Mouse (Mus musculus) neural tube, embryonic 13.5 days (tissue): Measurements from ENCODE around the gene Rnh1. TPM values are rescaled to one million over a fixed set of nuclear protein-coding genes. Genes with fewer than 3 reads are reported as not detected.

Experiments used
- ATAC-seq: fragments of 200-750 bp; cut with Nextera tagmentation; 2 replicates; pipeline ENCODE4 v1.8.0; 2017; ENCODE audit warnings: low read depth, mild to moderate bottlenecking, moderate TSS enrichment, moderate library complexity
- H3K27ac ChIP-seq: fragments of 300-500 bp; sonication (generic); replicated peaks from 2 replicates; pipeline ENCODE4 v1.5.1; 2015; ENCODE audit warnings: moderate library complexity, mild to moderate bottlenecking, inconsistent platforms
- H3K27me3 ChIP-seq: fragments of 300-500 bp; sonication (generic); 2 replicates; pipeline ENCODE4 v1.6.1; 2015; ENCODE audit warnings: mild to moderate bottlenecking, inconsistent platforms
- H3K36me3 ChIP-seq: fragments of 300-500 bp; sonication (generic); 2 replicates; pipeline ENCODE4 v1.6.1; 2015; ENCODE audit warnings: mild to moderate bottlenecking, inconsistent platforms
- H3K4me1 ChIP-seq: fragments of 300-500 bp; sonication (generic); replicated peaks from 2 replicates; pipeline ENCODE4 v1.6.1; 2015; ENCODE audit warnings: inconsistent platforms
- H3K4me2 ChIP-seq: fragments of 300-500 bp; sonication (generic); 2 replicates; pipeline ENCODE4 v1.6.1; 2015; ENCODE audit warnings: inconsistent platforms, mild to moderate bottlenecking, moderate library complexity
- H3K4me3 ChIP-seq: fragments of 300-500 bp; sonication (generic); 2 replicates; pipeline ENCODE4 v1.5.1; 2015; ENCODE audit warnings: mild to moderate bottlenecking, inconsistent platforms
- H3K9ac ChIP-seq: fragments of 300-500 bp; sonication (generic); 2 replicates; pipeline ENCODE4 v1.6.1; 2015; ENCODE audit warnings: moderate library complexity, mild to moderate bottlenecking, inconsistent platforms
- H3K9me3 ChIP-seq: fragments of 300-500 bp; sonication (generic); 2 replicates; pipeline ENCODE4 v1.6.1; 2016; ENCODE audit warnings: inconsistent platforms
- WGBS: fragments of 180-500 bp; shearing (Covaris S2); methylation state at CpG from one replicate; pipeline ENCODE4 v1.1.7; 2015; 5-methylcytosine and 5-hydroxymethylcytosine counted together
- polyA plus RNA-seq: library from polyadenylated mRNA; unstranded; fragments of >200 nt; fragmentation: Nextera tagmentation; extraction: Ambion mirVana; gene quantifications from 2 replicates; pipeline ENCODE4 v1.2.1, GENCODE M21; 2015

Rnh1 gene
- polyA plus RNA-seq: 52.4 and 57.5 TPM in 2 replicates

- ATAC-seq: peak; percentile 97
- Histone ChIP-seq H3K4me2 (peak within 1 kb of the TSS; percentile 64), H3K9ac (peak within 1 kb of the TSS; percentile 79), H3K4me1 (peaks cover 27% of the 10 kb centered on the region), H3K9me3 (no peaks in the 10 kb centered on the region), H3K36me3 (no peaks in the 10 kb centered on the region), H3K27me3 (no peaks in the 10 kb centered on the region), H3K4me3 (peak within 1 kb of the TSS; percentile 55), H3K27ac (peak within 1 kb of the TSS; percentile 97)
- 3% methylated on average over 55 of the region's 55 CpGs for WGBS
Measured at GRCm38 (mm10) chr7:141172116-141173006, at the start of gene Rnh1. Rnh1 (minus strand) TSS chr7:141172857.

DNA sequence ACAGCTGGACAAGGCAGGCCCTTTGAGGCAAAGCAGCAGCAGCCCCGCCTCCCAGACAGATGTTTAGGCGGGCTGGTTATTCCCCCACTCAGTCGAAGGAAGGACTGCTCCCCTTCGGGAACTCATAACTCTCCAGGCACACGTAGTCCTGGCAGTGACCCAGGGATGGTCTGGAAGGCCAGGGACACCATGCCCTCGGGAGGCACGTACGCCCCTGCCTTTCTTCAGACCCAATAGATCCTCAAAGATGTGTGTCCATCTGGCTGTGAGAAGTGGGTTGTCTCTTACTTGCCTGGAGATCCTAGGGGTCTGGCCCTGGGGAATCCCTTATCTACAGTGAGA is 49.4 kb upstream of the Rnh1 start:
- Histone ChIP-seq H3K27me3 (no peaks in the 10 kb centered on the region), H3K4me3 (peak overlapping the region; percentile 45), H3K9ac (peak overlapping the region; percentile 71), H3K27ac (peak overlapping the region; percentile 87), H3K9me3 (no peaks in the 10 kb centered on the region), H3K36me3 (peaks cover 9% of the 10 kb centered on the region; the same call in 1 of the 2 replicates), H3K4me2 (peak overlapping the region; percentile 69), H3K4me1 (peaks cover 31% of the 10 kb centered on the region)
- WGBS: 6% methylated on average over 8 of the region's 8 CpGs
- no peak for ATAC-seq

- 3% methylated on average over 44 of the region's 44 CpGs for WGBS
- peak overlapping the region; percentile 69 for H3K4me2 ChIP-seq
- no peaks in the 10 kb centered on the region for H3K27me3 ChIP-seq
- peak overlapping the region; percentile 45 for H3K4me3 ChIP-seq
- peak overlapping the region; percentile 87 for H3K27ac ChIP-seq
- peak overlapping the region; percentile 71 for H3K9ac ChIP-seq
- peaks cover 9% of the 10 kb centered on the region; the same call in 1 of the 2 replicates for H3K36me3 ChIP-seq
- H3K9me3 ChIP-seq: no peaks in the 10 kb centered on the region
- H3K4me1 ChIP-seq: peaks cover 37% of the 10 kb centered on the region
- ATAC-seq: peak; percentile 97
Measured at GRCm38 (mm10) chr7:141221249-141222125, 48.8 kb upstream of the Rnh1 start.

GRCm38 (mm10) chr7:141220377-141220776 is 47.7 kb upstream of the Rnh1 start:
- Histone ChIP-seq H3K36me3 (peaks cover 9% of the 10 kb centered on the region; the same call in 1 of the 2 replicates), H3K9ac (no peak overlapping the region), H3K4me1 (peaks cover 42% of the 10 kb centered on the region), H3K27me3 (no peaks in the 10 kb centered on the region), H3K9me3 (no peaks in the 10 kb centered on the region), H3K27ac (0 out of 2 replicates have a peak overlapping the region, but pooled peaks have one; percentile 87), H3K4me3 (no peak overlapping the region), H3K4me2 (0 out of 2 replicates have a peak overlapping the region, but pooled peaks have one; percentile 69)
- no peak for ATAC-seq
- 83% methylated on average over 1 of the region's 1 CpGs for WGBS

- peaks cover 9% of the 10 kb centered on the region; the same call in 1 of the 2 replicates for H3K36me3 ChIP-seq
- no peak for ATAC-seq
- peaks cover 50% of the 10 kb centered on the region for H3K4me1 ChIP-seq
- no peak overlapping the region for H3K9ac ChIP-seq
- H3K9me3 ChIP-seq: no peaks in the 10 kb centered on the region
- H3K27me3 ChIP-seq: no peaks in the 10 kb centered on the region
- no peak overlapping the region for H3K4me2 ChIP-seq
- no peak overlapping the region for H3K4me3 ChIP-seq
- H3K27ac ChIP-seq: no peak overlapping the region
- WGBS: 95% methylated on average over 1 of the region's 1 CpGs
Measured at GRCm38 (mm10) chr7:141219558-141220099, 47.0 kb upstream of the Rnh1 start.

DNA sequence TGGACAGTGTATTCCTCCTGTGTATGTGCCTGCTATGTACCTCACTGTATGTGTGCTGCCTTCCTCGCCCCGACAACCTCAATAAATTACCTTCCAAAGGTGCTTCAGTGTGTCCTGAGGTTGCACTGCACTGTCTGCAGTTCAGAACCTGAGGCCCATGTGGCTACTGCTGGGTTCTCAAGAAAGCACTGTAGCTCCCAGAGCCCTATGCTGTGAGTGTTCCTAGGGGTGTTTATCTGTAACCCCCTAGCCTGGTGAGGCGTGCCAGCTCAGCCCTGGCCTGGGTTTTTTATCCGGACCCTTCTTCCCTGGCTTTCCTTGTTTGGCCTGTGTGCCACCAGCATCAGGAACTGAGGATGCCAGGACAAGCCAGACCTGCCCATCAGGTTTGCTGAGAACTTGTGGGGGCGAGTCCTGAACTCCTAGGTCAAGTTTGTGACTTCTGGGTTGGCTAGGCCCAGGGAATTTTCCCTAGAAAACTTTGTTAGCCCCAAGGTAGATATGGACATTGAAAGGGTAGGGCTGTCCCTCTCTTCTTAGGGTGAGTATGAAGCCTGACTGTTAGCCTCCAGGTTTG is 46.0 kb upstream of the Rnh1 start:
- no peak overlapping the region for H3K9ac ChIP-seq
- H3K36me3 ChIP-seq: peaks cover 9% of the 10 kb centered on the region; the same call in 1 of the 2 replicates
- H3K9me3 ChIP-seq: no peaks in the 10 kb centered on the region
- no peaks in the 10 kb centered on the region for H3K27me3 ChIP-seq
- no peak overlapping the region for H3K4me2 ChIP-seq
- no peak overlapping the region for H3K4me3 ChIP-seq
- no peak for ATAC-seq
- WGBS: 92% methylated on average over 5 of the region's 5 CpGs
- no peak overlapping the region for H3K27ac ChIP-seq
- H3K4me1 ChIP-seq: peaks cover 50% of the 10 kb centered on the region

- peaks cover 9% of the 10 kb centered on the region; the same call in 1 of the 2 replicates for H3K36me3 ChIP-seq
- no peak overlapping the region for H3K4me2 ChIP-seq
- H3K27me3 ChIP-seq: no peaks in the 10 kb centered on the region
- peaks cover 50% of the 10 kb centered on the region for H3K4me1 ChIP-seq
- ATAC-seq: no peak
- no peak overlapping the region for H3K4me3 ChIP-seq
- no peak overlapping the region for H3K27ac ChIP-seq
- WGBS: 78% methylated on average over 3 of the region's 3 CpGs
- H3K9ac ChIP-seq: peak overlapping the region; percentile 35; the same call in 1 of the 2 replicates
- no peaks in the 10 kb centered on the region for H3K9me3 ChIP-seq
Measured at GRCm38 (mm10) chr7:141218141-141218540, 45.5 kb upstream of the Rnh1 start.

DNA sequence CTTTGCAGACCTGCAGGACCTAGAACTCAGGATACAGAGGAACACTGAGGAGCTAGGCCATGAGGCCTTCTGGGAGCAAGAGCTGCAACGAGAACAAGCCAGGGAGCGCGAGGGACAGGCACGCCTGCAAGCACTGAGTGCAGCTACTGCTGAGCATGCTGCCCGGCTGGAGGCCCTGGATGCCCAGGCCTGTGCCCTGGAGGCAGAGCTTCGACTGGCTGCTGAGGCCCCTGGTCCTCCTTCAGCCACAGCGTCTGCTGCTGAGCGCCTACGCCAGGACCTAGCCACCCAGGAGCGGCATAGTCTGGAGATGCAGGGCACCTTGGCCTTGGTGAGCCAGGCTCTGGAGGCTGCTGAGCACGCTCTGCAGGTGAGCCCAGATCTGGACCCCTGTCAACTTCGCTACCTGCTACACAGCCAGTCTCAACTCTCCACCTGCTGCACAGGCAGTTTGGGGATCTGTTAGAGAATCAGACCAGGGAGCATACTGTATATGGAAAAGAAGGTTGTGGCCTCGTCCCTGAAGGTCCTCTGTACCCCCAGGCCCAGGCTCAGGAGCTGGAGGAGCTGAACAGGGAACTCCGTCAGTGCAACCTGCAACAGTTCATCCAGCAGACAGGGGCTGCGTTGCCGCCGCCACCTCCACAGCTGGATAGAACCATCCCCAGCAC is 44.8 kb upstream of the Rnh1 start:
- Histone ChIP-seq H3K4me3 (no peak overlapping the region), H3K4me2 (0 out of 2 replicates have a peak overlapping the region, but pooled peaks have one; percentile 94), H3K36me3 (peaks cover 9% of the 10 kb centered on the region; the same call in 1 of the 2 replicates), H3K9me3 (no peaks in the 10 kb centered on the region), H3K9ac (0 out of 2 replicates have a peak overlapping the region, but pooled peaks have one; percentile 35), H3K27ac (no peak overlapping the region), H3K4me1 (peaks cover 46% of the 10 kb centered on the region), H3K27me3 (no peaks in the 10 kb centered on the region)
- 93% methylated on average over 17 of the region's 17 CpGs for WGBS
- no peak for ATAC-seq

GRCm38 (mm10) chr7:141216894-141217293 is 44.2 kb upstream of the Rnh1 start:
- Histone ChIP-seq H3K9me3 (no peaks in the 10 kb centered on the region), H3K4me3 (peak overlapping the region; percentile 58; the same call in 1 of the 2 replicates), H3K27me3 (no peaks in the 10 kb centered on the region), H3K27ac (no peak overlapping the region), H3K36me3 (peaks cover 9% of the 10 kb centered on the region; the same call in 1 of the 2 replicates), H3K4me1 (peaks cover 41% of the 10 kb centered on the region), H3K4me2 (peak overlapping the region; percentile 94), H3K9ac (peak overlapping the region; percentile 82; the same call in 1 of the 2 replicates)
- 89% methylated on average over 11 of the region's 11 CpGs for WGBS
- no peak for ATAC-seq

- H3K36me3 ChIP-seq: peaks cover 9% of the 10 kb centered on the region; the same call in 1 of the 2 replicates
- H3K9ac ChIP-seq: peak overlapping the region; percentile 82
- peak overlapping the region; percentile 59 for H3K27ac ChIP-seq
- under 1% methylated on average over 42 of the region's 42 CpGs for WGBS
- peak overlapping the region; percentile 94 for H3K4me2 ChIP-seq
- H3K4me3 ChIP-seq: peak overlapping the region; percentile 58
- peak; percentile 64 for ATAC-seq
- H3K4me1 ChIP-seq: peaks cover 36% of the 10 kb centered on the region
- H3K9me3 ChIP-seq: no peaks in the 10 kb centered on the region
- H3K27me3 ChIP-seq: no peaks in the 10 kb centered on the region
Measured at GRCm38 (mm10) chr7:141215880-141216733, 43.5 kb upstream of the Rnh1 start.
